Mouse (Mus musculus) liver, embryonic 14.5 days (tissue): ENCODE data around the gene Prpf6. TPM values are rescaled to one million over a fixed set of nuclear protein-coding genes. Genes with fewer than 3 reads are reported as not detected.

Experiments
- ATAC-seq: fragments of 200-750 bp; cut with Nextera tagmentation; 2 replicates; pipeline ENCODE4 v1.8.0; 2017; ENCODE audit warnings: moderate number of reproducible peaks, mild to moderate bottlenecking, moderate library complexity; ENCODE audit not compliant: insufficient read depth
- DNase-seq, 3 experiments: peaks; one replicate each; pipeline ENCODE4 v3.0.0-alpha.2; 2012 to 2013; ENCODE audit warnings: low read depth in 3 of 3, low spot score in 3 of 3
- H3K27ac ChIP-seq: fragments of 300-500 bp; sonication (generic); 2 replicates; pipeline ENCODE4 v1.5.1; 2014; ENCODE audit warnings: moderate library complexity, mild to moderate bottlenecking, control low read depth, inconsistent platforms
- H3K27me3 ChIP-seq: fragments of 300-500 bp; sonication (generic); 2 replicates; pipeline ENCODE4 v1.6.1; 2014; ENCODE audit warnings: mild to moderate bottlenecking, low read length, moderate library complexity; ENCODE audit not compliant: control insufficient read depth, insufficient read depth
- H3K36me3 ChIP-seq: fragments of 300-500 bp; sonication (generic); replicated peaks from 2 replicates; pipeline ENCODE4 v1.6.1; 2014; ENCODE audit warnings: low read depth; ENCODE audit not compliant: control insufficient read depth, insufficient read depth
- H3K4me1 ChIP-seq, 2 experiments: fragments of 200-500 bp in 1 of 2; fragments of 300-500 bp in 1 of 2; sonication (generic) in 1 of 2; replicated peaks; 2 replicates each; pipeline ENCODE4 v1.6.1; 2012 to 2014; ENCODE audit warnings: antibody characterized with exemption in 1 of 2, inconsistent platforms in 1 of 2, low read length in 1 of 2; ENCODE audit not compliant: control insufficient read depth in 2 of 2, insufficient read depth in 2 of 2
- H3K4me2 ChIP-seq: fragments of 300-500 bp; sonication (generic); 2 replicates; pipeline ENCODE4 v1.6.1; 2014; ENCODE audit warnings: low read depth, mild to moderate bottlenecking, control low read depth, moderate library complexity
- H3K4me3 ChIP-seq, 2 experiments: fragments of 200-500 bp in 1 of 2; fragments of 300-500 bp in 1 of 2; sonication (generic) in 1 of 2; 2 replicates each; pipeline ENCODE4 v1.5.1; 2012 to 2014; ENCODE audit warnings: low read depth in 2 of 2, low read length in 2 of 2, mild to moderate bottlenecking in 2 of 2, control low read depth in 1 of 2, inconsistent platforms in 1 of 2, moderate library complexity in 1 of 2; ENCODE audit not compliant: insufficient read depth in 1 of 2
- H3K9ac ChIP-seq: fragments of 300-500 bp; sonication (generic); replicated peaks from 2 replicates; pipeline ENCODE4 v1.6.1; 2014; ENCODE audit warnings: mild to moderate bottlenecking, control low read depth, moderate library complexity
- H3K9me3 ChIP-seq: fragments of 300-500 bp; sonication (generic); 2 replicates; pipeline ENCODE4 v1.6.1; 2016; ENCODE audit warnings: low read length, mixed read lengths; ENCODE audit not compliant: control insufficient read depth
- CTCF ChIP-seq: IDR thresholded peaks from 2 replicates; pipeline ENCODE4 v1.5.1; 2016; ENCODE audit warnings: antibody characterized with exemption, low read depth, control low read depth
- EP300 ChIP-seq: IDR thresholded peaks from 2 replicates; pipeline ENCODE4 v1.6.1; 2016; ENCODE audit warnings: antibody characterized with exemption, low read depth
- WGBS: fragments of 180-500 bp; shearing (Covaris S2); extraction: QIAGEN DNeasy Blood & Tissue Kit; methylation state at CpG from one replicate; pipeline ENCODE4 v1.1.7; 2014; ENCODE audit not compliant: insufficient replicate concordance; 5-methylcytosine and 5-hydroxymethylcytosine counted together
- polyA plus RNA-seq, 2 experiments: library from polyadenylated mRNA; depleted of rRNA in 1 of 2; stranded (reverse) in 1 of 2; unstranded in 1 of 2; fragments of >200 nt; fragmentation: Nextera tagmentation in 1 of 2; extraction: Ambion mirVana in 1 of 2; gene quantifications; 2 replicates each; pipeline versions ENCODE4 v1.2.1 to v1.2.3; 2012 to 2014

Gene Prpf6
- polyA plus RNA-seq, 2 experiments: 15.7 to 22.3 TPM

- Histone ChIP-seq H3K9me3 (no peaks in the 10 kb centered on the region), H3K27me3 (no peaks in the 10 kb centered on the region), H3K27ac (no peak overlapping the region), H3K4me3 (no peak overlapping the region), H3K36me3 (no peaks in the 10 kb centered on the region), H3K4me2 (no peak overlapping the region), H3K4me1 (peaks cover 0 to 7% of the 10 kb centered on the region in 2 experiments; a peak in 1 of 4 replicates), H3K9ac (no peak overlapping the region)
- WGBS: 5% methylated on average over 4 of the region's 4 CpGs
- DNase-seq: no peak
- TF ChIP-seq EP300 (no peak), CTCF (no peak)
- no peak for ATAC-seq
These were observed 71.6 kb downstream of the Prpf6 start for GRCm38 (mm10) chr2:181663298-181663630.

- H3K9me3 ChIP-seq: no peaks in the 10 kb centered on the region
- H3K9ac ChIP-seq: no peak overlapping the region
- H3K27ac ChIP-seq: no peak overlapping the region
- peaks cover 45% of the 10 kb centered on the region for H3K27me3 ChIP-seq
- 5% methylated on average over 55 of the region's 56 CpGs for WGBS
- no peaks in the 10 kb centered on the region for H3K36me3 ChIP-seq
- DNase-seq (no peak), ATAC-seq (no peak)
- H3K4me1 ChIP-seq: no peaks in the 10 kb centered on the region
- TF ChIP-seq CTCF: no peak
- no peak for TF ChIP-seq EP300
- H3K4me3 ChIP-seq: peak overlapping the region; percentile 15 to 37
- peak overlapping the region; percentile 24 for H3K4me2 ChIP-seq
These were observed 78.7 kb downstream of the Prpf6 start for GRCm38 (mm10) chr2:181670285-181670912.

- Histone ChIP-seq H3K4me3 (peak overlapping the region; percentile 15 to 37), H3K4me1 (peaks cover 0 to 4% of the 10 kb centered on the region in 2 experiments; a peak in 3 of 4 replicates), H3K4me2 (peak overlapping the region; percentile 24), H3K27me3 (peaks cover 45% of the 10 kb centered on the region), H3K9ac (no peak overlapping the region), H3K36me3 (no peaks in the 10 kb centered on the region), H3K9me3 (no peaks in the 10 kb centered on the region), H3K27ac (no peak overlapping the region)
- TF ChIP-seq CTCF (no peak), EP300 (no peak)
- ATAC-seq: no peak
- 2% methylated on average over 41 of the region's 41 CpGs for WGBS
- no peak for DNase-seq
These were observed 79.2 kb downstream of the Prpf6 start for GRCm38 (mm10) chr2:181670913-181671311.

- no peak for TF ChIP-seq EP300
- no peak for TF ChIP-seq CTCF
- Histone ChIP-seq H3K36me3 (no peaks in the 10 kb centered on the region), H3K4me3 (peak within 1 kb of the TSS; percentile 15 to 37), H3K9me3 (no peaks in the 10 kb centered on the region), H3K4me2 (peak within 1 kb of the TSS; percentile 24), H3K27me3 (peaks cover 45% of the 10 kb centered on the region), H3K9ac (no peak within 1 kb of the TSS), H3K4me1 (peaks cover 0 to 4% of the 10 kb centered on the region in 2 experiments; a peak in 3 of 4 replicates), H3K27ac (no peak within 1 kb of the TSS)
- no peak for ATAC-seq
- WGBS: under 1% methylated on average over 43 of the region's 43 CpGs
- DNase-seq: no peak
These were observed 79.7 kb downstream of the Prpf6 start, which contains the start of gene Sox18 for GRCm38 (mm10) chr2:181671326-181671725. TSS of gene Sox18 (minus strand) at chr2:181671640.

- H3K27ac ChIP-seq: no peak overlapping the region
- H3K4me1 ChIP-seq: peaks cover 0 to 4% of the 10 kb centered on the region in 2 experiments; a peak in 3 of 4 replicates
- H3K36me3 ChIP-seq: no peaks in the 10 kb centered on the region
- no peaks in the 10 kb centered on the region for H3K9me3 ChIP-seq
- H3K27me3 ChIP-seq: peaks cover 45% of the 10 kb centered on the region
- no peak for TF ChIP-seq CTCF
- TF ChIP-seq EP300: no peak
- H3K4me3 ChIP-seq: no peak overlapping the region
- no peak for ATAC-seq
- WGBS: 32% methylated on average over 7 of the region's 7 CpGs
- no peak overlapping the region for H3K9ac ChIP-seq
- DNase-seq: no peak
- no peak overlapping the region for H3K4me2 ChIP-seq
These were observed 80.3 kb downstream of the Prpf6 start for GRCm38 (mm10) chr2:181671984-181672383.
